Mouse (Mus musculus) kidney, adult 18-20 months (tissue): Measurements from ENCODE around the gene Zfp639.

ENCODE experiments used
- DNase-seq: peaks from one replicate; pipeline ENCODE4 v3.0.0; 2021

Gene Zfp639

DNA sequence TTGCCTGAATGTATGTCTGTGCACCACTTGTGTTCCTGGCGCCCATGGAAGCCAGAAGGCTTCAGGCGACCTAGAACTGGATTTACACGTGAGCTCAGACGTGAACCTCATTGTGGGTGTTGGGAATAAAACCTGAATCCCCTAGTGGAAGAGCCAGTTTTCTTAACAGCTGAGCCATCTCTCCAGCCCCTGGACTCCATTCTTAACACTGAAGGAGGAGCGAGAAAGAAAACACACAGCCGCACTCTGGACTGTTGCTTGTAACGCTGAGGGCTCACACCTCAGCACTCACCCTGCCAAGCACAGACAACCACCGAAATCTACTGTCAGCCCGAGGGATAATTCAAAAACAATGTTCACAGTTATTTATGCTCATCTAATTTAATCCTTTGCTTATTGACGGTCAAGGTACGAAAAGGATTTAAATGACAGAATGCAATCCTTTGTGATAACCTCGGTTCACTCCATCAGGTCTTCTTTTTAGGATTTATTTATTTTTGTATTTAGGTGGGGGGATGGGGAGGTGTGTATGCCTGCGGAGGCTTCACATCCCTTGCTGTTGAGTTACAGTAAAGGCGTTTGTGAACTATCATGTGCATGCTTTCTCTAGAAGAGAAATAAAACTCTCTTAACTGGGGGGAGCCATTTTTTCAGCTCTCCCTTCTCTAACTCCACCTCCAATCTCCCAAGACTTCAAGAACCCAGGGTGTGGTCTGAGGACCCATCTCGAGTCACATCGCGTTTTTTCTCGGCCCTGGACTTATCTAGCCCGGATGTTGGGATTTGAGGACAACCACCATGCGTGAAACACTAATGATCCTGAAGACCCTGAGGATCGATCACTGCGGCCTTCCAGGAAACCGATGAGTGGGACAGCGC lies at the start of gene Zfp639:
Zfp639 (plus strand) TSS at position 764 of the 879 bp plus-strand sequence.
- DNase-seq: no peak

DNA sequence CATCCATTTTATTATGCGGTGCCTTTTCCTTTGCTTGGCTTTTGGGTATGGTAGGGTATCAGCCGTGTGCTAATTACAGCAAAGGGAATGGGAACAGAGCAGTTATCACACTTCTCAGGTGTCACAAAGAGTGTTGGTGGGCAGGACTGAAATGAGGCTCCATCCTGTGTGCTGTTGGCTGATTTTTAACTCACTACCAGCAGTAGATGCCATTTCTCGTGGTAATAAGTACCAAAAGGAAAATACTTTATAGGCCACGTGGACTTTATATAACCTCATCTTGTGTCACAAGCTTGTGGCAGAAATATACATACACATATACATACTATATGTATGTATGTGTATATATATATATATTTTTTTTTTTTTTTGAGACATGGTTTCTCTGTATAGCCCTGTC lies 42.7 kb upstream of the Zfp639 start:
- DNase-seq: no peak

DNA sequence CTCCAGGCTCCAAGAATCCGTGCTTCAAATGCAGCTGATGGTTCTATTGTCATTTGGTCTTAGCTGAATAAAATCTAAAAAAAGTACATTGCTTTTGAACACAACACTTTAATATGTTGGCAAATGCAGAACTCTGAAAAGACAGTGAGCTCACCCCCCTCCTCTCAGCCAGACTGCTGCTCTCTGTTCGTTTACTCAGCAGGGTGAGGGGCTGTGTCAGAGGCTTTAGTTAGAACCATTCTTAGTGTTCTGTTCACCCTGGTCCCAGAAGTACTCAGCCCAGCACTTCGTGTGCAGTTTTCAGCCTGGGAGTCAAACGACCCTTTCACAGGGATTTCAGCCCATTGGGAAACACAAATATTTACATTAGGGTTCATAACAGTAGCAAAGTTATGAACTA lies 41.6 kb upstream of the Zfp639 start:
- DNase-seq: no peak

DNA sequence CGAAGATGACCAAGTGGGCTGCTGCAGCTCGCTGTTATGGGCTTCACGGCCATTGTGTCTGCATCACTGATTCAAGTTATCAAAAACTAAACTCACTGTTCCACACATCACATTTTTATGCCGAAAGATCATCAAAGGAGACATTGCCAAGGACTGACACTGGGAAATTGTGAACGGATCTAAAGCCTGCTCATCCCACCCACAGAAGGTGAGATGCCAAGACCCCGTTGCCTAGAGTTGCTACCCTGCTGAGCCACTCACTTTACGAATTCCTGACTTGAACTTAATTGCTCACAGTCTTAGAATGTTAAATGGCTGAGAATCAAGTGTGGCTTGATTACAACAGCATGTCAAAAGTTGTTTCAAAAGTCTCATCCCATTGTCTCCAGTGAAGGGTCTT lies 39.6 kb upstream of the Zfp639 start:
- DNase-seq: no peak

DNA sequence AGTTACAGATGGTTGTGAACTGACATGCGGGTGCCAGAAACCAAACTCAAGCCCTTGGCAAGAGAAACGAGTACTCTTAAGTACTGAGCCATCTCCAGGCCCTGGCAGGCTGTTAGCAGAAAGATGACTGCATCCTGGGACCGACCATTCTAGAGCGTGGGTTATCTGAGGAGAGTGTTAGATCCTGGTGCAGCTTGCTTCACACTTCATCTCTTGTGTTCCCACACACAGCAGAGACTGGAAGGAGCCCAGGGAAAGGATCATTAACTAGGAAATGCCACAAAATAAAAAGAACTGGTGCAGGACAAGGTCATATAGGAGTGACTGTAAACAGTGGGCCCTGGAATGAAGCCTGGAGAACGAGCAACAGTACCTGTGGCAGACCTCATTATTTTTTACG lies 39.0 kb upstream of the Zfp639 start:
- DNase-seq: no peak

DNA sequence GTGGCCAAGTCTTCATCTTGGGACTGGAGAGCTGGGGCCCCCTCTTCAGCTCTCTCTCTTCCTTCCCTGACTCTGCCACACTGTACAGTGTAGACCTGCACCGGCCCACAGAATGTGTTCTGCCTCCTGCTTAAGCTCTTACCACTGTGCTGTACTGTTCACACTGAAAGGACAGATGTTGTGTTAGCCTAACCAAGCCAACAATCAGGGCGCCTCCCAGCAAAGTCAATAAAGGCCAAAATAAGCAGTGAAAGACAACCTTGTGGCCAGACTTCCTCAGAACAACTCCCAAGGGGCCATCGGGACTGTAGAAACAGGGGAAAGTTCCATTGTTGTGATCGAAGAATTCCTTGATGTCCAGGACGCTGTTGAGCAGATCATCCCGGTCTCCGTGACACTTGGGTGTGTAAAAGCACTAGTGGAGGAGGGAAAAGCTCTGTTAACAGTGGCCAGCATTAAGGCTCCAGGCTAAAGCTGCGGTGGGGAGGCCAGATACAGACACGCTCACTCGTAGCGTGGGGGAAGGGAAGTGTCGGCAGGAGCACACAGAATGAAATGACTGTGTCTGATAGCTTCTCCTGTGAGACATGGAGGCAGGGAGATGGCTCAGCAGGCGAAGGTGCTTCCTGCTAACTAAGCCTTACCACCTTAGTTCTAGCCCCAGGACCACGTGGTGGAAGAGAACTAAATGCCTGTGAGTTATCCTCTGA lies 37.7 kb upstream of the Zfp639 start:
- no peak for DNase-seq

DNA sequence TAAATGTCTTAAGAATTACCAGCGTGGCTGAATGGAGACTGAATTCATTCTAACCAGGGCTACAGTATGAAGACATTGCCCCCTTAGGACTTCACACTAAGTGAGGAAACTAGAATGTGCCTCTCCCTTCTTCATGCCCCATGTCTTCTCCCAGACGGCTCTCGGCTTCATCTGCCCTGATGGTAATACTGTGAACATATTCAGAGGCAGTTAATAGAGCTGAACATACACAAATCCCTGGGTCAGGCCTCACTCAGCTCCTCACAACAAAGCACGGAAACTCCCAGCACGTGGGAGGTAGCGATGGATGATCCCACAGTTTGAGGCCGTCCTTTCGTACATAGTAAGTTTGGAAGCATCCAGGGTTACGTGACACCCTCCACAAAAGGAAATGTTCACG lies 36.9 kb upstream of the Zfp639 start:
- DNase-seq: no peak

DNA sequence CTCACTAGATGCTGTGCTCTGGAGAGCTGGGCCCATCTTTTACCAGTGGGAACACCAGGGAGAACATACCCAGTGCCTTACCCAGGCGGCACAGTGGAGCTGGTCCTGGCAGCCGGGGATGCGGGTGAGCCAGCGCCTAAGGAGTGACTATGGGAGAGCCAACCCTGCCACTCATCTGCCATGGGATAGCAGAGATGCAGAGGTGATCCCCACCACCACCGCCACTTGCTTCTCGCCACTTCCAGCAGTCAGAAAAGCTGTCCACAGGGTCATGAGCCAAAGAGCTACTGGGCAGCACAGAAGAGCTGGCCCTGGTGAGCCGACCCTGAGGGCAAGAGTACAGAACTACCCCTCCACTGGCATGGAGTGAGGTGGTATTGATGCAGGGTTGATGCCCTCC lies 30.1 kb upstream of the Zfp639 start:
- no peak for DNase-seq

DNA sequence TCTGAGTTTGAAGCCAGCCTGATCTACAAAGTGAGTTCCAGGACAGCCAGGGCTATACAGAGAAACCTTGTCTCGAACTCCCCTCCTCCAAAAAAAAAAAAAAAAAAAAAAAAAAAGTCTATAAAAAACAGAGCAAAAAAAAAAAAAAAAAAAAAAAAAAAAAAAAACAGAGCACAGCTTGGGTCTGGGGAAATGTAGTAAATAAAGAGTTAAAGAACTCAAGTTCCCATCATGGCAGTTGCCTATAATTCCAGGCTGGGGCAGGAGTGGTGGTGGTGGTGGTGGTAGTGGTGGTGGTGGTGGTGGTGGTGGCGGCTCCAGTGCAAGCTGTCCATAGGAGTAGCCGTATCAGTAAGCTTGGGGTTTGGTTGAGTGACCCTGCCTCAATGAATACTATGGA lies 27.0 kb upstream of the Zfp639 start:
- no peak for DNase-seq

DNA sequence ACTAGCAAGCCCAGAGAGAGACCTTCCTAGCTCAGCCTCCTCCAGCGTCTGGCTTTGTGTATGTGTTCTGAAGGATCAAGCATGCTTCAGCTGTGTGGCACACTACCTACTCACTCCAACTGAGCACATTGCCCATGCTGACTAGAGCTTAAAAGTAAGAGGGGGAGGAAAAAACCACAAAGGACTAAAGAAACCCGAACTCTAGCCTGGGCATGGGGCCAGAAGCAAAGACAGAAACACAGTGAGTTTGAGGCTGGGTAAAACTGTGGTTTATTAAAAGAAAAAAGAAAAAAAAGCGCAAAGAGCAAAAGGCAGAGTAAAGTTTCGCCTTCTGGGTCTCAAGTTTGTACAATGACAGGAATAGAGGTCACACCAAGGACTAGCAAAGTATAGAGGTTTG lies 23.5 kb upstream of the Zfp639 start:
- no peak for DNase-seq

DNA sequence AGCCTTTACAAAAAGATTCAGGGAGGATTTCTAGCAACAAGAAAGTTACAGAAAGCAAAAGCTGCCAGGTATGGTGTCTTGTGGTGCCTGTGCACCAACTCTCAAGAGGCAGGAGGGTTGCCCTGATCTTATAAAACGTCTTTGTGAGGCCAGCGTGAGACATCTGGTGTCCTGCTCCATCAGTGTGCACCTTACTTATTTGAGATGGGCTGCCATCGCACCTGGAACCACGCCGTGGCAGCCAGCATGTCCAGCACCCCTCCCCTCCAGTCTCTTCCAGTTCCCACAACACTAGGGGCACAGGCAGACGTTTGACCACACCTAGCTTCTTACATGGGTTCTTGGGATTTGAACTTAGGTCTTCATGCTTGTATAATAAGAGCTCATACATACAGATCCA lies 21.9 kb upstream of the Zfp639 start:
- DNase-seq: no peak

DNA sequence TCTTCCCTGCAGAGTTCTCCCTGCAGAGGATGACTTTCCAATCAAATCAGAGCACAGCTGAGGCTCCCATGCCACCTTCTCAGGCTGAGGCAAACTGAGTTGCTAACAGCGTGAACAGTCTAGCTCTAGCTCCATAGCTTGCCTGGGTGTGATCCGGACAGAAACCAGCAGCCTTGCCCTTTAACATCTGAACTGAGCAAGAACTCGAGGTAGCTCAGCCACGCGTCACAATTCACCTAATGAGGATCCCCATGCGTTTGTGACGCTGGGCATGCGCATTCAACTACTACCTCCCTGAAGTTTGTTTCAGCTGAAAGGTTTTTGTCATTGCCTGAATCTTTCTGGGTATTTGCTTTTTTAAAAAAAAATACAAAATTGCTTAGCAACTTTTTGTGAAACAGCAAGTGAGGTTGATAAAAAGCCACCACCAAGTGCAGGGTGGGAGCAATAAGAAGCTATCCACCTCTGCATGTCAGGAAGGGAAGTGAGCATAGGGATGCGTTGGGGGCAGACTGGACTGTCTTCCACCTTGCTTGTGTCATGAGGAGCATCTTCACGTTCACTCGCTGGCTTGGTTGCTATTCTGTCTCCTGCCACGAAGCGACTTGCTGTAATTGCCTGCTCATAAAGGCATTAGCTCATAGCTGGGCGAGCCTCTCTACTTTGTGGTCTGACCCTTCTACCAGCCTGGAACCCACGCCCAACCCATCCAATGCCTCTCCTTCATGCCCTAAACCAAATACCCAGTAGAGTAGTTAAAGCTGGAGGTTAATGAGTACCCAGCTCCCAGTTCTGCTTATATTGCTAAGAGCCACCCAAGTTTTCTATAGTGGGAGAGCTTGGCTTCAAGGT lies 19.8 kb upstream of the Zfp639 start:
- DNase-seq: peak; percentile 3

DNA sequence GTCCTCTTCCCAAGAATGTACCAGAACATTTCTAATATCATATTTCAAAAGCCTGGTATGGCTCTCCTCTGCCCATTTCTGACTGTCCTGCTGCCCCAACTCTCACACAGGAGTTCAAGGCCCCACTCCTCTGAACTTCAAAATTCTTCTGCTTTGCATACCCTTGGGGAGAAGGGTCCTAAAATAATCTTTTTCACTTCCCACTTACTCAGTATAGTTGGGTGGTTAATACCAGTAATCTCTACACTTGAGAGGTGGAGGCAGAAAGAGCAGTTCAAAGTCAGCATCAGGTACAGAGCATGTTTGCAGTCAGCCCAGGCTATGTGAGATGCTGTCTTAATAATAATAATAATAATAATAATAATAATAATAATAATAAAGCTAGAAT lies 19.1 kb upstream of the Zfp639 start:
- DNase-seq: no peak

DNA sequence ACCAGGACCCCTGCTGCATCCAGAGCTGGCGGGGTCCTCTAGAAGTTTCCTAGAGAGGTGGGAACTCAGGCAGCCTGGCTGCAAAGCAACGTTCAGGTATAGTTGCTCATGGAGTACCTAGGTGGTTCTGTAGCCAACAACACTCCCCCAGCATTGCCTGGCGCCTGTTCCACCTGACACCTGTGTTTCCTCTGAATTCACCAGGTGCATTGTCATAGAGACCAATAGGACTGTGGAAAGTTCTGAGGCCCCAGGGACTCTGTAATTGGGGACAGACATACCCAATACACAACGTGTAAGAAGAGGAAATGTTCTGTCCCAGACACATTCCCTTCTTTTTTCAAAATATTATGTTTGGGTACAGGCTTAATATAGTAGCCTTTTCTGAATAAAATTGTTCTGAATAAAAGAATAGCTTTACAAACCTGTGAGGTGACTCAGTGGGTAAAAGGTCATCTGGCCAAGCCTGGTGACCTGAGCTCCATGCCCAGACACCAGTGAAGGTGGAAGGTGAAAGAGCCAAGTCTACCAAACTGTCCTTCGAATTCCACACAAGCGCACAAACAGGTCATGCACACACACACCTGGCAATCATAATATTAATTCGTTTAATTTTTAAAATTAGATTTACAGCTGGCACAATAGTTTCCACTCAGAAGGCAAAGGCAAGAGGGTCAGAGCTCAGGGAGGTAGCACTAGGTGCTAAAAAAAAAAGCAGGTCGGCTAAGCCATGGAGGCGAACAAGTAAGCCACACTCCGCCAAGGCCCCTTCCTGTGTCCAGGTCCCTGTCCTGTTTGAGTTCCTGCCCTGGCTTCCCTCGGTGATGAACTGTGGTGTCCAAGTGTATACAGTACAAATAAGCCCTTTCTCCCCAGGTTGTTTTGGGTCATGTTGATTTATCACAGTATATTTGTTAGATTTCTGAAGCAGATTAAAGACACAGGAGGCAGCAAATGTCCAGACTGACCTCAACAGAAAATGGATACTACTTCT lies 17.7 kb upstream of the Zfp639 start, which contains the start of gene Kcnmb3:
Kcnmb3 (minus strand) TSS at position 135 of the 994 bp plus-strand sequence.
- DNase-seq: peak; percentile 3

DNA sequence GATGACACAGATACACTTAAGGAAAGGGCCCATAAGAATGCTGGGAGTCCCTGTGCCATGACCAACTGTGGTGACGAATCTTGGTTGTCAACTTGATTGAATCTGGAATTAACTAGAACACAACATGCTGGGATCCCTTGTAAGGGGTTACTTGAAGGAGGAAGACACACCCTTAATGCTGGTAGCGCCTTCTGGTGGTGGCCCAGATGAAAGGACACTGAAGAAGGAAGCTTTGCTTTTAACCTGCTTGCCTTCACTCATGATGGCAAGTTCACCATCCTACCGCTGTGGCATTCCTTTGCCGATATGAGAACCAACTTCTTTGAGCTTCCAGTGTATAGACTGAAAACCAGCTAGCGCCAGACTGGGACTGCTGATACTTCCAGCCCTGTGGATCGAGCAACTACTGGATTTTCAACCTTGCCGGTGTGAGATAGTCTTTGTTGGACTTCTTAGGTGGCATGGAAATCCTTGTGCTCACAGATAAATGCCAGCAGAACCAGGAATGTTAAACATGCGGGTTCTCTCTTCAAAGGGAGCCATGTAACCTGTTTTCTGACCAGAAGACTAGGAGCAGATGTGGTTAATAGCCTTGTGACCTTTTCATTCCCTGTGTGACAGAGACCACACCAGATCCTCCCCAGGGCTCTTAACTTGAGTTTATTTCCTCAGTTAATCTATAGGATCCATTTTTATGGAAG lies 15.5 kb upstream of the Zfp639 start:
- peak; percentile 17 for DNase-seq

DNA sequence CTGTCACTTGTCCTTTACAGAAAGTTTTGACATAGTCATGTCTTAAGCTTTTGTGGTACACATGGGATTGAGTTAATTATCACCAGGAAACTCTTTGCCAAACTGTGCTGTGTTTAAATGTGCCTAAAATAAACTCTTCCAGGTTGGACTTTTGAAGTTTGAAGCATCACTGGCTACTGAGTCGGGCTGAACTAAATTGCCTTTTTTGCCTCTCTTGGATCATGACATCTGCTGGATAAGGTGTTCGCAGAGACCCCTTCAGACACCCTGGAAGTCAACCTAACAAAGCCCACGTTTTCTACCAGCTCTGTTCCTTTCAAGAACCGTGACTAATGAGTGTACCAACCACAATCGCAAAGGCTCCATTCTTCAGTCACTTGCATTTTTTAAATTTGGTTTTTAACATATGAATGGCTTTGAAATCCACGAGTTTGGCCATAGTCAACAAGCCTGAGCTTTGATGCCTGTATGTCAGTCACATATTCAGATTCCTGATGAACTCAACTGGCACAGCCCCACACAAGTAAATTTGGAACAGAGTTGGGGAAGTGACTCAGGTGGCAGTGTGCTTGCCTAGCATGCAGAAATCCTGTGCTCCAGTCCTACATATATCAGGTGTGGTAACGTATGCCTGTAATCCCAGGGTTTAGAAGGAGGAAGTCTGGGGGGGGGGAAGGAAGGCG lies 14.8 kb upstream of the Zfp639 start:
- DNase-seq: peak; percentile 8

DNA sequence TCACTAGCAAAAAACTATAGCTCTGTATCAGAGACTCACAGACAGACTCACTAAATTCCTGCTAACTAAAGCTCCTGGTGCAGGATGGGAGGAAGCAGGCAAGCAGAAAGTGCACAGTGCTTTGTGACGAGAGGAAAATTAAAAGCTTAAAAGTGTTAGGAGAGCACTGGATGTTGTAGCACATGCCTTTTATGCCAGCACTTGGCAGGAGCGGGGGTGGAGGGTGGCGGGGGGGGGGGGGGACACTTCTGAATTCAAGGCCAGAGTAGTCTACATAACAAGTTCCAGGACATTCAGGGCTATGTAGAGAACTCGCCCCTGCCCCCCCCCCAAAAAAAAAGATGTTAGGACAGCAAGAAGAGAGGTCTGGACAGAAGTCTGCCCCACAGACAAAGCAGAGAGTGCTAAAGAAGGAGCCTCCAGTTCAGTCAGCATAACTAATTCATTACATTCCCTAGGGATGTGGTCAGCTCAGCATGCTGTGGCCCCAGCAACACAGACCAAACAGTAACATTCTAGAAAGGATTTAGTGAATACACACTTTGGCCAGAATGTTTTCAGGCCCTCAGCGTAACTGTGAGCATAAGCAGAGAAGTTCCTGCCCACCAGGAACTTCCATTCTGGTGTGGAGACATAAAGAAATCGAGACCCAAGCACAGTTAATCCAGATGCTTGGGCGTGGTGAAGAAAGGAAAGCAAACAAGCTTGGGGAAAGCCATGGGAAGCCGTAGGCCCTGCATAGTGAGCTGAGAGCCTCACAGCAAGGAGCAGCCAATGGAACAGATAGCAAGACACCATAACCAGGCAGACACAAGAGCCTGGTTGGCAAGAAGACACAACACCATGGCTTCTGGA lies 14.0 kb upstream of the Zfp639 start:
- peak; percentile 2 for DNase-seq

DNA sequence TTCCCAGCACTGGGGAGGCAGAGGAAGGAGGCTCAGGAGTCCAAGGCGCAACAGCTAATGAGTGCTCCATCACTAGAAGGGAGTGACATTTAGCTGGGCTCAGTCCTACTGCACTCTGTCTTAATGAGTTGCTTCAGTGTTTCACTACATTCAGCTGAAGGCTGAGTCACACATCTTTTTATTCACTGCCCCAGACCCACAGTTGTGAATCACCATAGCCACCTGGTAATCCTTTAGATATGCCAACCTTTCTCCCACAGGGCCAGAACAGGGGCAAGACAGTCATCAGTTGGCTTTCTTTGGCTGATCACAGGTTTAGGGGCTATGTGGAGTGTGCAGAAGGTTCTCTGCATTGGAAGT lies 13.4 kb upstream of the Zfp639 start:
- DNase-seq: no peak

DNA sequence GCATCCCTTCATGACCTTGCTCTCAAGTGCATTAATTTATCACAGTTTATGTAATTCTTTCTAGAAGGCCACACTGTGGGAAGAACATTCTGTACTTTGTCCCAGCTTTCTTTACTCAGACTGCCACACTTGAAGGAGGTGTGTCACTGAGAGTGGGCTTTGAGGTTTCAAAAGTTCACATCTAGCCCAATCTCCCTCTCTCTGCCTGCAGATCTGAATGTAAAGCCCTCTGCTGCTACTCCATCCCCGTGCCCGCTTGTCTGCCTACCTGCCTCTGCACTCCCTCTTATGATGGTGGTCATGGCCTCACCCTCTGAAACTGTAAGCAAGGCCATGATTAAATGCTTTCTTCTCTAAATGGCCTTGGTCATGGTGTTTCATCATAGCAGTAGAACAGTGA lies 9.7 kb upstream of the Zfp639 start:
- DNase-seq: no peak

DNA sequence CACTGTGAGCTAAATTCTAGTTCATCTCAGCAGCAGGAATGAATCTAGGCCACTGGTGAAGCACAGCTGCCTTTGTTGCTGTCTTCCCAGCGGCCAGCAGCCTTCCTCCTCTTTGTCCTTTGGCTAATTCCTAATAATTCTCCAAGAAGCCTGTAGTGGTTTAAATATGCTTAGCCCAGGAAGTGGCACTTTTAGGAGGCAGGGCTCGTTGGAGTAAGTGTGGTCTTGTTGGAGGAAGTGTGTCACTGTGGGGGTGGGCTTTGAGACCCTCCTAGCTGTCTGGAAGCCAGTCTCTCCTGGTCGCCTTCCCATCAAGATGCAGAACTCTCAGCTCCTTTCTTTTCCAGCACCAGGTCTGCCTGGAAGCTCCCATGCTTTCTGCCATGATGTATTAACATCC lies 4.2 kb upstream of the Zfp639 start:
- no peak for DNase-seq
